Mouse (Mus musculus): ENCODE results near the gene Lrp5.
"Not testable (repeated sequence)": the region's sequence is repeated elsewhere in the genome, so short reads cannot be mapped to it uniquely, and the experiment has no call there.

Gene Lrp5

DNA sequence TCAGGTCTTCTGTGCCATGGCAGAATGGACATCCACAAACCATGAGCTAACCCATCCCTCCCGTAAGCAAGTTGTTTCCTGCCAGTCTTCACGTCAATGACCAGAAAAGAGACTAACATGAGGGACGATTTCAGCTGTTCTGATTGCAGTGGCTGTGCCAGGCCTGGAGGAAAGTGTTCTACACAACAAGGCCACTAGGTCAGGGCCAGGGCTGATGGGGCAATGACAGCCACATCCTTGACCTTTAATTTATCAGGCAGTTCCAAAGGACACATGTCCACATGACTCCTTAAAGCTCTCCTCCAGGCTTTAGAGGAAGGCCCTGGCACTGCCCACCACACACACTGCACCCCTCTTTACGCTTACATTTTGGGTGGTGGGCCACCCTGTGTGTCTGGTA is 9.1 kb upstream of the Lrp5 start:
- no peak for DNase-seq (ENCODE audit: low spot score in 2 of 2)

DNA sequence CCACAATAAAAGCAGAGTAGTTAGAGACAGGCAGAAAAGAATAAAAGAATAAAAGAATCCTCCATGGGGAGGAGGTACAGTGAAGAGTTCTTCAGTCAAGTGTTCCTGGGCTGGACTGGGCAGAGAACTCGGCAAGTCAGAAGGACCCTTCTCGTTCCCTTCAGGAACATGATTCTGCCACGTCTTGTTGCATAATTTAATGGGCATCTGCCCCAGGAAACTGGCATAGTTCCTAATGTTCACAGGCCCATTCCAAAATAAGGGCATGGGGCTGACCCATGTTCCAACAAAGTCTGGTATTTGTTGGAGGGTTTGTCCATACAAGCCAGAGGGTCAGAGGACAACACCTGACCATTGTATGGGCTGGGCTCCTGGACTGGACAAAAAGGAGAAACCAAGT is 8.6 kb upstream of the Lrp5 start:
- DNase-seq (ENCODE audit: low spot score in 2 of 2): no peak

- no peak for DNase-seq (ENCODE audit: low spot score in 2 of 2)
Measured at GRCm38 (mm10) chr19:3694476-3694875, 8.1 kb upstream of the Lrp5 start.

GRCm38 (mm10) chr19:3692414-3693145 is 6.2 kb upstream of the Lrp5 start:
- DNase-seq (ENCODE audit: low spot score in 2 of 2): no peak

GRCm38 (mm10) chr19:3691337-3691736 is 5.0 kb upstream of the Lrp5 start:
- DNase-seq (ENCODE audit: low spot score in 2 of 2): no peak

GRCm38 (mm10) chr19:3687676-3688171 is 1.4 kb upstream of the Lrp5 start:
- DNase-seq (ENCODE audit: low spot score in 2 of 2): no peak

DNA sequence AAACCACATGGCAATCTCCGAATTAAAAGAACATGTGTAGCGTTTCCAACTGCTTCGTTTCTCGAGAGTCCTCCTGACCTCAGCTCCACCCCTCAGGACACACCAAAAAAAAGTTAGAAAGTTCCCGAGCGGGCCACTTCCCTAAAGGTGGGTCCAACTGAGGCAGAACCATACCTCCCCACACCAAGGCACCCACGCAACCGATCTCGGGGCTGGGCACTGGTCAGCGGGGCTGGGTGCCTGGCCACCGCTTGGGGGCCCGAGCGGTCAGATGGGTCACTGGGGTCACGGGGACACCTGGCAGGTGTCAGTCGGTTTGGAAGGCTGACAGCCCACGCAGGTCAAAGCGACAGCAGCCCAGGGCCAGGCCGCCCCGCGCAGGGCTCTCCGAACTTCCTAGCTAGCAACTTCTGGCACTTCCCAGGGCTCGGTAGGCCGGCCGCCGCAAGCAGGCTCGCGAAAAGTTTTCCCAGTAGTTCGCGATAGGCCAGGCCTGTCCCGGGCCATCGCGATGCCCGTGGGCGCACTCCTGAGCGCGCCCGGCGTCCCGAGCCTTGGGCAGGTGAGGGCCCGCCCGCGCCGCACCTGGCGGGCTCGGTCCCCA is 651 bp downstream of the Lrp5 start:
- no peak for DNase-seq (ENCODE audit: low spot score in 2 of 2)

- DNase-seq (ENCODE audit: low spot score in 2 of 2): no peak
Measured at GRCm38 (mm10) chr19:3684957-3685580, 1.3 kb downstream of the Lrp5 start.

DNA sequence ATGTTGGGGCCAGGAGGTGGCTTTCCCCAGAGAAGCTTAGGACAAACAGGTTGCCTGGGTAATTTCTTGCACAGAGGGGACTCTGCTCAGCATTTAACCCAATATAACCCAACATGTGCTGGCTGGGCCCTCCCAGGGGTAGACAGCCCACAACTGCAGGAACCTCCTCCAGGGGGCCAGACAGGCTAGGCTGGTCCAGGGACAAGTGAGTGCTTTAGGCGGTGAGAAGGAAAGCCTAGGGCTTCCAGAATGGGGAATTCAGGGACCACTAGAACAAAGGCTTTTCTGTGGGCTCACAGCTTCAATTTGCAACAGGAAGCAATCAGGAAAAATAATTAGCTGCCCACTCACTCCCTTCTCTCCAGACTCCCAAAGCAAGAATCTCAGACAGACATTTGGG is 1.9 kb downstream of the Lrp5 start:
- no peak for DNase-seq (ENCODE audit: low spot score in 2 of 2)

GRCm38 (mm10) chr19:3681310-3681934 is 4.9 kb downstream of the Lrp5 start:
- peak; percentile 73 to 82 for DNase-seq (ENCODE audit: low spot score in 2 of 2)

- DNase-seq (ENCODE audit: low spot score in 2 of 2): no peak
Measured at GRCm38 (mm10) chr19:3680732-3681131, 5.6 kb downstream of the Lrp5 start.

GRCm38 (mm10) chr19:3674122-3674855 is 12.1 kb downstream of the Lrp5 start:
- peak in 1 of 2 experiments; percentile 61 for DNase-seq (ENCODE audit: low spot score in 2 of 2)

DNA sequence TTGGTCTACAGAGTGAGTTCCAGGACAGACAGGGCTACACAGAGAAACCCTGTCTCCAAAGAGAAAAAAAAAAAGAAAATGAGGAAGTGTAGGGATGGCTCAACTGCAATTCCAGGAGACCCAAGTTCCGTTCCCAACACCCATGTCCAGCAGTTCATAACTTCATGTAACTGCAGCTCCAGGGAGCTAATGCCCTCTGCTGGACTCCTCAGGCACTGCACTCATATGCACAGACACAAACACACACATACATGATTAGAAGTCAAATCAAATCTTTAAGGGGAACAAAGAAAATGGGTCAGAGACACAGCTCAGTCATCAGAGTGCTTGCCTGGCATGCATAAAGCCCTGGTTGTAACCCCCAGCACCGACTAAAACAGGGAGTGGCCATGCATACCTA is 13.2 kb downstream of the Lrp5 start:
- no peak for DNase-seq (ENCODE audit: low spot score in 2 of 2)

DNA sequence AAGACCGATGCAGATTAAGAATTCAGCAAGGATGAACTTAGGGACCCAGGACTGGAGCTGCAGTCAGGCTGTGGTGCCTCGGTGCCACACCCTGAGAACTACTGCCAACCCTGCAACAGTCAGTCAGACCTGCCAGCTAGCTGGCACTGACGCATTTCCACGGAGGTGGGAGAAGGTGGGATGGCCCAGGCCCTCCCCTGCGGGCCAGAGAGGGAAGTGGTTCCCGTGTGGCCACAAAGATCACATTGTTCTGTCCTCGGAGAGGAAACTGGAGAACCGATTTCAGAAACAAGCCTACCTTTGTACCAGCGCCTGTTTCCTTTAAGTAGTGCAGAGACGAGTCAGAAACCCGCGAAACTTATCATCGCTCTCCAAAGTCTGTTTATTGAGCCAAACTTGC is 17.3 kb downstream of the Lrp5 start:
- peak in 1 of 2 experiments; percentile 57 for DNase-seq (ENCODE audit: low spot score in 2 of 2)

GRCm38 (mm10) chr19:3668551-3668950 is 17.8 kb downstream of the Lrp5 start:
- DNase-seq (ENCODE audit: low spot score in 2 of 2): no peak

- DNase-seq (ENCODE audit: low spot score in 2 of 2): no peak
Measured at GRCm38 (mm10) chr19:3667979-3668378, 18.4 kb downstream of the Lrp5 start.

DNA sequence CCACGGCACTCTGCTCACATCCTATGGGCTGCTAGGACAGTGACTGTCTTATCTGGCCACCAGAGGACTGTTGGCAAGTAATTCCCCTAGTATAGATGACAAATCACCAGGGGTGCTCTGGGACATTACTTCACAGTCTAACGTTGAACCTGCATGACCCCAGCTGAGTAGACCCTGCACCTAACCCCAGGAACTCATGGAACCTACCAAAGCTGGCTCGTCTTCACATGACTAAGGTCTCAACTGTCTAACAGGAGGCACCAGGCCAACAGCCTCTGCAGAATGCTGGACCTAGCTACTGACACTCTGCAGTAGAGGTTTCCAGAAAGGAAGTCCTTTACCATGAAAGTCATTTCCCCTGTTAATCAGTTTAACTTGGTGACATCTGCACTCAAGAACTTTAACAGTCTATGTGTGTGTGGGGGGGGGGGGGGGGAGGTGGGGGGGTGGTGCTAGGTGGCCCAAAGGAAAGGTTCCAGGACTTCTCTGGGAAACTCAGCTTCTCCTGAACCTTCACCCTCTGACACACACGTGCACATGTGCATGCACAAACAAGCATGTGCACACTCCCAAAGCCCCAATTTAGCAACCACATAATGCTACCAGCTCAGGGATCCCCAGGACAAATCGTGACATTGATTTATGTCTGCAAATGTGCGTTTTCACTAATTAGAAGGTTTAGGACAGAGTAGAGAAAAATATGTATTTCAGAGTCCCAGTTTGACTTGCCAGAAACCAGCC is 19.0 kb downstream of the Lrp5 start:
- DNase-seq (ENCODE audit: low spot score in 2 of 2): no peak

- no peak for DNase-seq (ENCODE audit: low spot score in 2 of 2)
Measured at GRCm38 (mm10) chr19:3666632-3667031, 19.7 kb downstream of the Lrp5 start.

DNA sequence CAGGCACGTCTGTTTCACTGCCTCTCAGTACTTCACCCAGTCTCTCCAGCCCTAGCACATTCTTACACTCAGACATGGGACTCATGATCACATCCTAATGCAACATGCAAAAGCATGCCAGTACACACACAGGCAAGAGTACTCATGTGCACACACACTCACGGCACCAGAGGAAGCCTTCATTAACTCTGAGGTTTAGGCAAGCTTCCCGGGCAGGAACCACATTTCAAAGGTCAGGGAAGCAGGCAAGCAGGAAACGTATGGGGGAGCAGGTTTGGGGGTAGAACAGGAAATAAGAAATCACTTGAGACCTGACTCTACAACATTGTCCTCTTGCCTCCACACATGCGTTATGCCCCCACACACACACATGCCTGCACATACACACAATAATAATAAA is 20.9 kb downstream of the Lrp5 start:
- DNase-seq (ENCODE audit: low spot score in 2 of 2): no peak

- DNase-seq (ENCODE audit: low spot score in 2 of 2): no peak
Measured at GRCm38 (mm10) chr19:3657947-3658346, 28.4 kb downstream of the Lrp5 start.

GRCm38 (mm10) chr19:3657065-3657464 is 29.3 kb downstream of the Lrp5 start:
- not testable (repeated sequence) for DNase-seq (ENCODE audit: low spot score in 2 of 2)

Data from urinary bladder, postnatal 36 days (tissue).